Mouse (Mus musculus) myocyte (in vitro differentiated cells): ENCODE measurements around the gene Cacna1g. TPM values are rescaled to one million over a fixed set of nuclear protein-coding genes. Genes with fewer than 3 reads are reported as not detected.
A peak's percentile ranks its signal among the peaks of the same experiment; 100 is the strongest.

Experiments
- H3K27me3 ChIP-seq: one replicate; pipeline ENCODE4 v1.6.1; 2011; ENCODE audit not compliant: control insufficient read depth, insufficient read depth, insufficient read length
- H3K36me3 ChIP-seq: one replicate; pipeline ENCODE4 v1.6.1; 2011; ENCODE audit not compliant: control insufficient read depth, insufficient read depth
- H3K4me2 ChIP-seq: one replicate; pipeline ENCODE4 v1.6.1; 2011; ENCODE audit warnings: low read depth, control low read depth
- H3K4me3 ChIP-seq: one replicate; pipeline ENCODE4 v1.5.1; 2011; ENCODE audit warnings: mild to moderate bottlenecking, control low read depth, moderate library complexity
- H3K79me2 ChIP-seq: one replicate; pipeline ENCODE4 v1.6.1; 2011; ENCODE audit not compliant: control insufficient read depth, insufficient read depth
- H3ac ChIP-seq: one replicate; pipeline ENCODE4 v1.6.1; 2011; ENCODE audit not compliant: control insufficient read depth, insufficient read length
- CEBPB ChIP-seq: IDR thresholded peaks from 2 replicates; pipeline ENCODE4 v1.6.1; 2011; ENCODE audit warnings: mild to moderate bottlenecking, moderate library complexity; ENCODE audit not compliant: poor library complexity, insufficient read depth, severe bottlenecking
- E2F4 ChIP-seq: IDR thresholded peaks from one replicate; pipeline ENCODE4 v1.6.1; 2011; ENCODE audit warnings: mild to moderate bottlenecking, control low read depth, moderate library complexity; ENCODE audit not compliant: insufficient read depth
- MAX ChIP-seq: IDR thresholded peaks from one replicate; pipeline ENCODE4 v1.6.1; 2011; ENCODE audit warnings: low read depth, mild to moderate bottlenecking, control low read depth
- MYOD1 ChIP-seq, 3 experiments: IDR thresholded peaks; one replicate each; pipeline ENCODE4 v1.6.1; 2011; ENCODE audit warnings: control low read depth in 2 of 3, low read depth in 2 of 3, mild to moderate bottlenecking in 2 of 3, moderate library complexity in 1 of 3; ENCODE audit not compliant: insufficient read length in 2 of 3, control insufficient read depth in 1 of 3
- MYOG ChIP-seq, 3 experiments: IDR thresholded peaks; one replicate each; pipeline ENCODE4 v1.6.1; 2011; ENCODE audit warnings: control low read depth in 2 of 3, low read depth in 2 of 3, mild to moderate bottlenecking in 2 of 3; ENCODE audit not compliant: insufficient read length in 2 of 3, control insufficient read depth in 1 of 3, insufficient read depth in 1 of 3
- POLR2A ChIP-seq: IDR thresholded peaks from one replicate; pipeline ENCODE4 v1.6.1; 2011; ENCODE audit warnings: low read depth, mild to moderate bottlenecking, control low read depth, moderate library complexity; ENCODE audit not compliant: insufficient read length
- POLR2AphosphoS2 ChIP-seq: IDR thresholded peaks from one replicate; pipeline ENCODE4 v1.6.1; 2011; ENCODE audit warnings: low read depth, control low read depth; ENCODE audit not compliant: insufficient read length
- REST ChIP-seq: IDR thresholded peaks from one replicate; pipeline ENCODE4 v1.6.1; 2011; ENCODE audit warnings: mild to moderate bottlenecking, control low read depth, moderate library complexity; ENCODE audit not compliant: insufficient read depth, insufficient read length
- SRF ChIP-seq: IDR thresholded peaks from one replicate; pipeline ENCODE4 v1.6.1; 2011; ENCODE audit warnings: low read depth; ENCODE audit not compliant: control insufficient read depth, insufficient read length
- TCF12 ChIP-seq: IDR thresholded peaks from one replicate; pipeline ENCODE4 v1.6.1; 2011; ENCODE audit warnings: mild to moderate bottlenecking, control low read depth; ENCODE audit not compliant: poor library complexity, insufficient read depth, severe bottlenecking
- TCF3 ChIP-seq: IDR thresholded peaks from one replicate; pipeline ENCODE4 v1.6.1; 2011; ENCODE audit warnings: low read depth, control low read depth; ENCODE audit not compliant: insufficient read length
- USF1 ChIP-seq: IDR thresholded peaks from one replicate; pipeline ENCODE4 v1.6.1; 2011; ENCODE audit warnings: low read depth, mild to moderate bottlenecking, control low read depth, moderate library complexity
- polyA plus RNA-seq: library from polyadenylated mRNA; unstranded; fragments of >200 nt; fragmentation: generic; extraction: Trizol; gene quantifications from one replicate; pipeline ENCODE4 v1.2.1, GENCODE M21; 2012; ENCODE audit warnings: missing spikeins

Gene Cacna1g
- polyA plus RNA-seq, 1 experiment: 0.05 TPM

GRCm38 (mm10) chr11:94491035-94491748 lies 17.2 kb upstream of the Cacna1g start:
- H3K4me3 ChIP-seq: no peak overlapping the region
- H3K79me2 ChIP-seq: no peaks in the 10 kb centered on the region
- no peaks in the 10 kb centered on the region for H3K36me3 ChIP-seq
- peaks cover 22% of the 10 kb centered on the region for H3K27me3 ChIP-seq
- no peak overlapping the region for H3ac ChIP-seq
- TF ChIP-seq E2F4: no peak
- TF ChIP-seq MYOG (IDR thresholded peaks at IDR 0.05; ENCODE audit: control insufficient read depth in 1 of 3, insufficient read depth in 1 of 3, insufficient read length in 2 of 3, low read depth in 2 of 3): no peak
- TF ChIP-seq POLR2A: no peak
- TF ChIP-seq SRF: no peak
- no peak for TF ChIP-seq REST
- no peak for TF ChIP-seq TCF12
- no peak for TF ChIP-seq MAX
- TF ChIP-seq TCF3: no peak
- TF ChIP-seq USF1: no peak
- TF ChIP-seq MYOD1 (IDR thresholded peaks at IDR 0.05; ENCODE audit: control insufficient read depth in 1 of 3, insufficient read length in 2 of 3, low read depth in 2 of 3): no peak
- no peak for TF ChIP-seq CEBPB
- no peak for TF ChIP-seq POLR2AphosphoS2
- peak overlapping the region; percentile 12 for H3K4me2 ChIP-seq

- Histone ChIP-seq H3K4me2 (no peak overlapping the region), H3ac (no peak overlapping the region), H3K27me3 (peaks cover 35% of the 10 kb centered on the region), H3K79me2 (no peaks in the 10 kb centered on the region), H3K4me3 (no peak overlapping the region), H3K36me3 (no peaks in the 10 kb centered on the region)
- no peak for TF ChIP-seq REST
- TF ChIP-seq TCF3: no peak
- TF ChIP-seq POLR2AphosphoS2: no peak
- TF ChIP-seq CEBPB: no peak
- TF ChIP-seq USF1: no peak
- no peak for TF ChIP-seq E2F4
- TF ChIP-seq MYOG (IDR thresholded peaks at IDR 0.05; ENCODE audit: control insufficient read depth in 1 of 3, insufficient read depth in 1 of 3, insufficient read length in 2 of 3, low read depth in 2 of 3): no peak
- no peak for TF ChIP-seq MAX
- no peak for TF ChIP-seq SRF
- TF ChIP-seq MYOD1 (IDR thresholded peaks at IDR 0.05; ENCODE audit: control insufficient read depth in 1 of 3, insufficient read length in 2 of 3, low read depth in 2 of 3): no peak
- no peak for TF ChIP-seq TCF12
- no peak for TF ChIP-seq POLR2A
These were observed 15.7 kb upstream of the Cacna1g start for GRCm38 (mm10) chr11:94489745-94490144.

- Histone ChIP-seq H3ac (no peak overlapping the region), H3K4me3 (no peak overlapping the region), H3K36me3 (no peaks in the 10 kb centered on the region), H3K4me2 (no peak overlapping the region), H3K27me3 (peaks cover 41% of the 10 kb centered on the region), H3K79me2 (no peaks in the 10 kb centered on the region)
- TF ChIP-seq CEBPB (no peak), E2F4 (no peak)
These were observed 15.0 kb upstream of the Cacna1g start for GRCm38 (mm10) chr11:94488767-94489533.

- no peak for TF ChIP-seq E2F4
- TF ChIP-seq REST: no peak
- TF ChIP-seq TCF12: no peak
- no peak for TF ChIP-seq MAX
- TF ChIP-seq MYOD1 (IDR thresholded peaks at IDR 0.05; ENCODE audit: control insufficient read depth in 1 of 3, insufficient read length in 2 of 3, low read depth in 2 of 3): no peak
- TF ChIP-seq POLR2AphosphoS2: no peak
- TF ChIP-seq MYOG (IDR thresholded peaks at IDR 0.05; ENCODE audit: control insufficient read depth in 1 of 3, insufficient read depth in 1 of 3, insufficient read length in 2 of 3, low read depth in 2 of 3): no peak
- TF ChIP-seq SRF: no peak
- no peak for TF ChIP-seq TCF3
- no peak for TF ChIP-seq POLR2A
- TF ChIP-seq USF1: no peak
- no peak for TF ChIP-seq CEBPB
- H3K4me2 ChIP-seq: no peak within 1 kb of the TSS
- H3K36me3 ChIP-seq: no peaks in the 10 kb centered on the region
- H3K4me3 ChIP-seq: no peak within 1 kb of the TSS
- H3K79me2 ChIP-seq: no peaks in the 10 kb centered on the region
- peaks cover 49% of the 10 kb centered on the region for H3K27me3 ChIP-seq
- H3ac ChIP-seq: no peak within 1 kb of the TSS
These were observed 12.0 kb upstream of the Cacna1g start, which contains the start of gene Spata20 for GRCm38 (mm10) chr11:94486001-94486400. Gene Spata20, minus strand, starts transcription at chr11:94486179.
